Mouse (Mus musculus) hindbrain, postnatal 0 days (tissue): Measurements from ENCODE around the gene Mef2d. TPM values are rescaled to one million over a fixed set of nuclear protein-coding genes. Genes with fewer than 3 reads are reported as not detected.

Experiments
- ATAC-seq: fragments of 200-750 bp; cut with Nextera tagmentation; 2 replicates; pipeline ENCODE4 v1.8.0; 2017; ENCODE audit warnings: mild to moderate bottlenecking, moderate TSS enrichment, moderate library complexity
- DNase-seq: peaks from one replicate; pipeline ENCODE4 v3.0.0-alpha.2; 2015; ENCODE audit warnings: low spot score
- H3K27ac ChIP-seq: fragments of 300-500 bp; sonication (generic); 2 replicates; pipeline ENCODE4 v1.5.1; 2014; ENCODE audit warnings: mild to moderate bottlenecking
- H3K27me3 ChIP-seq: fragments of 300-500 bp; sonication (generic); 2 replicates; pipeline ENCODE4 v1.6.1; 2014; ENCODE audit warnings: low read length, mixed read lengths; ENCODE audit not compliant: insufficient read depth
- H3K36me3 ChIP-seq: fragments of 300-500 bp; sonication (generic); 2 replicates; pipeline ENCODE4 v1.6.1; 2014; ENCODE audit warnings: low read length, mixed read lengths; ENCODE audit not compliant: insufficient read depth
- H3K4me1 ChIP-seq: fragments of 300-500 bp; sonication (generic); 2 replicates; pipeline ENCODE4 v1.6.1; 2014; ENCODE audit warnings: antibody characterized with exemption, low read length, mixed read lengths; ENCODE audit not compliant: insufficient read depth
- H3K4me2 ChIP-seq: fragments of 300-500 bp; sonication (generic); 2 replicates; pipeline ENCODE4 v1.6.1; 2014; ENCODE audit warnings: low read depth, mild to moderate bottlenecking, low read length, moderate library complexity, mixed read lengths
- H3K4me3 ChIP-seq: fragments of 300-500 bp; sonication (generic); 2 replicates; pipeline ENCODE4 v1.5.1; 2014; ENCODE audit warnings: low read length
- H3K9ac ChIP-seq: fragments of 300-500 bp; sonication (generic); replicated peaks from 2 replicates; pipeline ENCODE4 v1.6.1; 2014; ENCODE audit warnings: mild to moderate bottlenecking, low read length, moderate library complexity, mixed read lengths
- H3K9me3 ChIP-seq: fragments of 300-500 bp; sonication (generic); 2 replicates; pipeline ENCODE4 v1.6.1; 2016; ENCODE audit warnings: low read length, mixed read lengths
- CTCF ChIP-seq: IDR thresholded peaks from 2 replicates; pipeline ENCODE4 v1.5.1; 2016; ENCODE audit warnings: antibody characterized with exemption, control low read depth, low read depth
- WGBS: fragments of 180-500 bp; shearing (Covaris S2); extraction: QIAGEN DNeasy Blood & Tissue Kit; methylation state at CpG from one replicate; pipeline ENCODE4 v1.1.7; 2014; 5-methylcytosine and 5-hydroxymethylcytosine counted together
- polyA plus RNA-seq: library from polyadenylated mRNA; unstranded; fragments of >200 nt; fragmentation: Nextera tagmentation; extraction: Ambion mirVana; gene quantifications from 2 replicates; pipeline ENCODE4 v1.2.1, GENCODE M21; 2015
- total RNA-seq: library from RNA; depleted of rRNA; stranded (reverse); fragments of >200 nt; gene quantifications from 2 replicates; pipeline ENCODE4 v1.2.3, GENCODE M21; 2014

Gene Mef2d
- total and polyA plus RNA-seq, 2 experiments from 2014 or later: 19.2 to 50.3 TPM

DNA sequence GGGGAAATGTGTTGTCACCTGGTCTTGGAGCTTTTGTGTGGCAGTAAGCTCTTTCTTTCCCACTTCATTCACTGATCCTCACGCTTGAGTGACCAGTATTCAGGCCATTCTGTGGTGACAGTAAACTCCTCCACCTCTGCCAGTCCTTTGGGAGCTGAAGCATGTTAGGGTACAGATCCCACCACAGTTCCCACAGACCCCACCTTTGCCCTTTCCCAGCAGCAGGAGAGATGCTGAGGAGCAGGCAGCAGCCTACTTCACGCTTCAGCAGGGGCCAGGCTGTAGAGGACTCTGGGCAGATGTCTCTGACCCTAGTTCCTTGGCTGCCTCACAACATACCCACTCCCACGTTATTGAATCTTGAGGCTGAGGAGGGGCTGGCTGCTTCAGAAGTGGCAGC lies 22.1 kb downstream of the Mef2d start:
- no peaks in the 10 kb centered on the region for H3K4me1 ChIP-seq
- no peaks in the 10 kb centered on the region for H3K9me3 ChIP-seq
- no peak for DNase-seq
- H3K27ac ChIP-seq: no peak overlapping the region
- ATAC-seq: no peak
- no peak overlapping the region for H3K9ac ChIP-seq
- no peak overlapping the region for H3K4me3 ChIP-seq
- no peak overlapping the region for H3K4me2 ChIP-seq
- TF ChIP-seq CTCF: no peak
- WGBS: 59% methylated on average over 3 of the region's 3 CpGs
- no peaks in the 10 kb centered on the region for H3K27me3 ChIP-seq
- peaks cover 76% of the 10 kb centered on the region for H3K36me3 ChIP-seq

DNA sequence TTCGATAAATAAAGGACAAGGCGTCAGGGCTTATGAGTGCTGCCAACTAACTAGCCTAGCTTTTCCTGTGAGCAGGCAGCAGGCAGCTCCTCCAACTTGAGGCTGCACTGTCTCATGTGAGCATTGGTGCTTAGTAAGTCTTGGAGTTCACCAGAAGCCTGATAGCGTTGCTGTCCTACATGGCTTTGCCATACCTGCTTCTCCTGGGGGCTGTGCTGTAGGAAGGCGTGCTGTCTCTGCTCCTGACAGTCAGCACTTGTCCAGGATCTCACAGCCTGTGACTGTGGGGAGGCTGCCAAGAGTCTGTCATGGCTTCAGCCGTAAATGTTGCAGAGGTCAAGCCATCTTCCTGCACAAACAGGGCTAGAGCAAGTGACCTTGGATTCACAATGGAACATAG lies 23.9 kb downstream of the Mef2d start:
- ATAC-seq: no peak
- Histone ChIP-seq H3K9ac (no peak overlapping the region), H3K4me3 (no peak overlapping the region), H3K4me1 (no peaks in the 10 kb centered on the region), H3K27ac (no peak overlapping the region), H3K27me3 (no peaks in the 10 kb centered on the region), H3K36me3 (peaks cover 75% of the 10 kb centered on the region), H3K4me2 (no peak overlapping the region), H3K9me3 (no peaks in the 10 kb centered on the region)
- 87% methylated on average over 5 of the region's 5 CpGs for WGBS
- TF ChIP-seq CTCF: no peak
- DNase-seq: no peak

DNA sequence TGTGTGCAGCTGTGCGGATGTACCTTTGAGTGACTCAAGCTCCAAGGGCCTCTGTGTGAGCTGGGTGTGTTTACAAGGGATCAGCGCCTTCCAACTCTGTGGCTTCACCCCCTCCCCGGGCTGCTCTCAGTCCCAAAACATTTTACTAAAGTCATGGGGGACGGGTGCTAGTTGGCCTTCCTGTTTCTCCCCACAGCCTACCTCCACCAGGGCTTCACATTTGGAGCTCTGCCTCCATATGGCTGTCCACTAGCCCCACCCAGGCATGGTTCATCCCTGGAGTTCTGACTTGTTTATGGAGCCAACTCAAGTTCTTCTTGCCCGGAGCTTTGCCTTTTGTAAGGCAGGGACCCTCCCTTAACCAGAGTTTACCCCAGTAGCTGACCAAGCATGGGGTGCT lies 28.2 kb downstream of the Mef2d start:
- H3K36me3 ChIP-seq: peaks cover 40% of the 10 kb centered on the region; the same call in 1 of the 2 replicates
- H3K9me3 ChIP-seq: no peaks in the 10 kb centered on the region
- no peaks in the 10 kb centered on the region for H3K27me3 ChIP-seq
- no peak overlapping the region for H3K9ac ChIP-seq
- H3K4me1 ChIP-seq: no peaks in the 10 kb centered on the region
- H3K27ac ChIP-seq: no peak overlapping the region
- H3K4me2 ChIP-seq: no peak overlapping the region
- DNase-seq (no peak), ATAC-seq (no peak)
- H3K4me3 ChIP-seq: no peak overlapping the region
- no peak for TF ChIP-seq CTCF
- 81% methylated on average over 5 of the region's 5 CpGs for WGBS

DNA sequence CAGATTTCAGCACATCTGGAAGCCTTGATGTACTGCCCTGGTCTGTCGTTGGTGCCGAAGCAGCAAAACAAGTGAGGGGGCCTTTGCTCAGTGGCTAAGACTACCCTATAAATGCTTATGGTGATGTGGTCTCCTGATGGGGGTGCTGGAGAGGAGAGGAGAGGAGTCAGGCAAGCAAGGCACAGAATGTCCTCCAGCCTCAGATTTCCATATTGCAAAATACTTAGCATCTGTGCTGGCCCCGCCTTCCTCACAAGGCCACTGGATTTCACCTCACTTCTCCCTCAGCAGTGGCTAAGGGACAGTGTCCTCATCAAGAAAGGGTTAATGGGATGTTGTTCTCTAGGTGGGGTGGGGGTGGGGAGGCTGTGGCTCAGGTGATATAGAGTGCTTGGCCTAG lies 30.3 kb downstream of the Mef2d start:
- Histone ChIP-seq H3K9me3 (no peaks in the 10 kb centered on the region), H3K27ac (no peak overlapping the region), H3K27me3 (no peaks in the 10 kb centered on the region), H3K9ac (no peak overlapping the region), H3K4me3 (no peak overlapping the region), H3K4me1 (peaks cover 4% of the 10 kb centered on the region; the same call in 1 of the 2 replicates), H3K36me3 (peaks cover 32% of the 10 kb centered on the region; the same call in 1 of the 2 replicates), H3K4me2 (no peak overlapping the region)
- ATAC-seq: no peak
- 86% methylated on average over 3 of the region's 3 CpGs for WGBS
- DNase-seq: no peak
- TF ChIP-seq CTCF: no peak

DNA sequence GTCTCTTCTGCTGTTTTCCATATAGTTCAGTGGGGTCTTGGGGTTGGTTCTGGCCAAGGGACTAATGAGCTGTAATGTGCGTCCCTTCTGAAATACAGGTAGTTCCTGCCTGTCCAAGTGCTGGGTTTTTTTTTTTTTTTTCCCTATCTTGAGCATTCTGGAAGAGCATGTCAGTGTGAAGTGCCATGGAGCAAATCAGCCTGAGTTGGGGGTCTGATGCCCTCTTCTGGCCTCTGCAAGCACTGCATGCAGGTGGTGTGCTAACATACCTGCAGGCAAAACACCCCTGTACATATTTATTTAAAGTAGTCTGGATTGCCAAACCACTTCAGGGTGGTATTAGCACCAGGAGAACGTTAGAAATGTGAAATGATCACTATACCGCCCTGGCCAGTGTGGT lies 31.2 kb downstream of the Mef2d start:
- Histone ChIP-seq H3K4me1 (peaks cover 4% of the 10 kb centered on the region; the same call in 1 of the 2 replicates), H3K27me3 (no peaks in the 10 kb centered on the region), H3K4me3 (no peak overlapping the region), H3K36me3 (peaks cover 23% of the 10 kb centered on the region; the same call in 1 of the 2 replicates), H3K4me2 (no peak overlapping the region), H3K27ac (no peak overlapping the region), H3K9me3 (no peaks in the 10 kb centered on the region), H3K9ac (no peak overlapping the region)
- no peak for ATAC-seq
- TF ChIP-seq CTCF: peak; percentile 89
- 44% methylated on average over 3 of the region's 3 CpGs for WGBS
- DNase-seq: peak; percentile 74

DNA sequence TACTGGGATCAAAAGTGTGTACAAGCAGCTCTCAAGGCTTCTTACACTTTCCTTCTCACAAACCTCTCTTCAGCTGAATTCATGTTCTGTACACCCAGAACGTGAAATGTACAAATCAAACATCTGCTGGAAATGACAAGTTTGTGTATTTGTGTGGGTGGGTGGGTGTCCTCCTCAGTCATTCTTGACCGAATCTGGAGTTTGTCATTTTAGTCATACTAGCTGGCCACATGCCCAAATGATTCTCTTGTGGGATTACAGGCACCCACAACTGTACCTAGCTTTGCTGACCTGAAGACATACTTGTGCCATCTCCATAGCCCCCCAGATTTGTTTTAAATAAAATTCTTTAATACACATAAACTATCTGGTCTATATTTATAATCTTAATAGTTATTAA lies 32.7 kb downstream of the Mef2d start:
- Histone ChIP-seq H3K36me3 (peaks cover 13% of the 10 kb centered on the region; the same call in 1 of the 2 replicates), H3K27ac (no peak overlapping the region), H3K4me3 (no peak overlapping the region), H3K27me3 (no peaks in the 10 kb centered on the region), H3K9ac (no peak overlapping the region), H3K4me2 (no peak overlapping the region), H3K9me3 (no peaks in the 10 kb centered on the region), H3K4me1 (peaks cover 4% of the 10 kb centered on the region; the same call in 1 of the 2 replicates)
- 75% methylated on average over 2 of the region's 2 CpGs for WGBS
- no peak for TF ChIP-seq CTCF
- ATAC-seq: no peak
- DNase-seq: no peak

DNA sequence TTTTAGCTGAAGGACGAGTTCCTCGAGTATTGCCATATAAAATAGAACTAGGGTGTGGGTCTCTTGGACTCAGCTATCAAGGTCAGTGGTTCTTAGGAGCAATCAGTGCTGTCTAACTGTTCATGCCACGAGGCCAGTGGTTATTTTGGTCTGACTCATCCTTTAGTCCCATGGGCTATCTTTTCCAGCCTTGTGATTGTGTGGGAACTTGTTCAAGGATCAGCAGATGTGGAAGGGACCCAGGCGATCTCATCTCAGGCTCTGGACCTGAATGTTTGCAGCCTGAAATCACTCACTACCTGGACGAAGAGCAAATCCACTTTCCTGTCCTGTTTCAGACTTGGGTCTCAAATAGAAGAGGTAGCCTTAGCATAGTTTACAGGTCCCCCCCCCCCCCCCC lies 34.9 kb downstream of the Mef2d start:
- WGBS: 68% methylated on average over 5 of the region's 5 CpGs
- no peak for ATAC-seq

More for the DNA sequence above, 34.9 kb downstream of the Mef2d start:
- peak overlapping the region; percentile 97 for H3K27ac ChIP-seq
- peak overlapping the region; percentile 51 for H3K4me3 ChIP-seq
- peak overlapping the region; percentile 59 for H3K9ac ChIP-seq
- peak overlapping the region; percentile 66 for H3K4me2 ChIP-seq
- no peaks in the 10 kb centered on the region for H3K36me3 ChIP-seq
- H3K27me3 ChIP-seq: no peaks in the 10 kb centered on the region
- peaks cover 4% of the 10 kb centered on the region; the same call in 1 of the 2 replicates for H3K4me1 ChIP-seq
- no peaks in the 10 kb centered on the region for H3K9me3 ChIP-seq
- TF ChIP-seq CTCF: no peak
- no peak for DNase-seq
